Mouse (Mus musculus): ENCODE measurements around the gene Nek6.

- TF ChIP-seq GATA1 (IDR thresholded peaks at IDR 0.05; ENCODE audit: borderline replicate concordance, low read length), result no peak
- TF ChIP-seq FLI1 (IDR thresholded peaks at IDR 0.05; ENCODE audit: low read length), result no peak
These were observed 68.1 kb downstream of the Nek6 start for GRCm38 (mm10) chr2:38579528-38579927.

Measured in megakaryocyte, embryonic 14.5 days (primary cell).